Mouse (Mus musculus) inflammation-experienced regulatory T-cells, adult 16 weeks (primary cell): ENCODE results near the gene Gm13272. TPM values are rescaled to one million over a fixed set of nuclear protein-coding genes. Genes with fewer than 3 reads are reported as not detected.

Source experiments
- polyA plus RNA-seq: library from polyadenylated mRNA; unstranded; fragments of 100-300 nt; shearing (Covaris generic); gene quantifications from one replicate; pipeline ENCODE4 v1.2.1, GENCODE M21; 2017

Gene Gm13272
- not detected for polyA plus RNA-seq

DNA sequence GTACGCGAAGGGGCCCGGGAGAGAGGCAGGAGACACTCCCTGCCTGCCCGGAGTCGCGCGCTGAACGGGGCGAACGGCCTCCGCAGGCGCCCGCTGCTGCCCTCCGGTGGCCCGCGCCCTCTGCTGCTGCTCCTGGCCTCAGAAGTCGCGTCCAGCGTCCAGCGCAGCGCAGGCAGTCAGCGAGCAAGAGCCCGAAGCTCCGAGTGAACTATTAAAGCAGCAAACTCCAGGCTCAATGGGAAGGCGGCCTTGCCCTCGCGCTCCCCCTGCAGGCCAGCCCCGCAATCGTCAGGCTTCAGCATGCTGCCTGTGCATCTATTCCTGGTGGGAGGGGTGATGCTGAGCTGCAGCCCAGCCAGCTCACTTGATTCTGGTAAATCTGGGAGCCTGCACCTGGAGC lies at the start of gene Gm13272:
Gene Gm13272 (plus strand): TSS at position 301 of the 400 bp plus-strand sequence.

DNA sequence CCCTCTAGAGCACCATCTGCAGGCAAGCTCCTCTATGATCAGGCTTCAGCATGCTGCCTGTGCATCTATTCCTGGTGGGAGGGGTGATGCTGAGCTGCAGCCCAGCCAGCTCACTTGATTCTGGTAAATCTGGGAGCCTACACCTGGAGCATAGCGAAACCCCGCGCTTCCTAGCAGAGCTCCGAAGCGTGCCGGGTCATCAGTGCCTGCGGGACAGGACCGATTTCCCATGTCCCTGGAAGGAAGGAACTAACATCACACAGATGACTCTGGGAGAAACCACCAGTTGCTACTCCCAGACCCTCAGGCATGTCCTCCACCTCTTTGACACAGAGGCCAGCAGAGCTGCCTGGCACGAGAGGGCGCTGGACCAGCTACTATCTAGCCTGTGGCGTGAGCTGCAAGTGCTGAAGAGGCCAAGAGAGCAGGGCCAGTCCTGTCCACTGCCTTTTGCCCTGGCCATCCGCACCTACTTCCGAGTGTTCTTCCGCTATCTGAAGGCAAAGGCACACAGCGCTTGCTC lies 24.8 kb upstream of the Gm13272 start, which contains the start of gene Gm13271:
Gene Gm13271 (plus strand): TSS at position 51 of the 523 bp plus-strand sequence.

DNA sequence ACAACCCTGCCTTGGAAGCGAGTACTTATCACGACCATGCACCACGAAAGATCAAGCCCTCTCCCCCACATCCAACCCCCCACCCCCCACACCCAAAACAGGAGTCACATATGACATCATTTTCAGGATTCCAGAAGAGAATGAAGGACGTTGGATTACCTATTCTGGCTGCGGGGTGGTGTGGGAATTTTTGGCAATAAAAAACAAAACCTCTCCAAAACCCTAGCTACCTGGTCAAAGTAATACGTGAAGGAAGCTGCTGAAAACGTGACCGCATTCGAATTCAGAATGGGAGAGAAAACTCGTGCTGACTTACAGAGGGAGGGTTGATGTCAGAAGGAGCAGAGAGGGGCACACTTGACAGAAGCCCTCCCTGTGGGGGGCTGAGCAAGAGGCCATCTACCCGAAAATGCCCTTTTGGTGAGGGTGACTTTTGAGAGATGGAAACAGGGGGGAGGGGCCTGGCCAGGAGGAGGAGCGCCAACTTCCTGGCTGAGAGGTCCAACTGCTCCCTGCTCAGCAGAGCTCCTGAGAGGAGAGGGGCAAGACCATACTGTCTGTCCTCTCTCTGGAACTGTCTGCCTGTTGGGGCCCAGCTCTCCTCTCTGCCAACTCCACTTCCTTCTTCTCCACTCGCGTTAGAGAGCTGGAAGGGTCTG lies 19.9 kb upstream of the Gm13272 start, which contains the start of gene Gm13283:
Gene Gm13283 (plus strand): TSS at position 510 of the 659 bp plus-strand sequence.

DNA sequence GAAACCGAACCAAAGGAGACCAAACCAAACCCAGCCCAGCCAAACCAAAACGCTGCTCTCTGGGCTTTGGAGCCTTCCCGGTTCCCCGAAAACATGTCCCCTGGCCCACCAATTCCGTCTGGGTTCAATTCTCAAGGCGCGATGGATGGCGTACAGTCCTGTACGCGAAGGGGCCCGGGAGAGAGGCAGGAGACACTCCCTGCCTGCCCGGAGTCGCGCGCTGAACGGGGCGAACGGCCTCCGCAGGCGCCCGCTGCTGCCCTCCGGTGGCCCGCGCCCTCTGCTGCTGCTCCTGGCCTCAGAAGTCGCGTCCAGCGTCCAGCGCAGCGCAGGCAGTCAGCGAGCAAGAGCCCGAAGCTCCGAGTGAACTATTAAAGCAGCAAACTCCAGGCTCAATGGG lies 6.1 kb upstream of the Gm13272 start, which contains the start of gene Gm13290:
Gene Gm13290 (plus strand): TSS at position 301 of the 400 bp plus-strand sequence.

DNA sequence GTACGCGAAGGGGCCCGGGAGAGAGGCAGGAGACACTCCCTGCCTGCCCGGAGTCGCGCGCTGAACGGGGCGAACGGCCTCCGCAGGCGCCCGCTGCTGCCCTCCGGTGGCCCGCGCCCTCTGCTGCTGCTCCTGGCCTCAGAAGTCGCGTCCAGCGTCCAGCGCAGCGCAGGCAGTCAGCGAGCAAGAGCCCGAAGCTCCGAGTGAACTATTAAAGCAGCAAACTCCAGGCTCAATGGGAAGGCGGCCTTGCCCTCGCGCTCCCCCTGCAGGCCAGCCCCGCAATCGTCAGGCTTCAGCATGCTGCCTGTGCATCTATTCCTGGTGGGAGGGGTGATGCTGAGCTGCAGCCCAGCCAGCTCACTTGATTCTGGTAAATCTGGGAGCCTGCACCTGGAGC lies 3.0 kb upstream of the Gm13272 start, which contains the start of gene Gm13289:
Gene Gm13289 (plus strand): TSS at position 301 of the 400 bp plus-strand sequence.

DNA sequence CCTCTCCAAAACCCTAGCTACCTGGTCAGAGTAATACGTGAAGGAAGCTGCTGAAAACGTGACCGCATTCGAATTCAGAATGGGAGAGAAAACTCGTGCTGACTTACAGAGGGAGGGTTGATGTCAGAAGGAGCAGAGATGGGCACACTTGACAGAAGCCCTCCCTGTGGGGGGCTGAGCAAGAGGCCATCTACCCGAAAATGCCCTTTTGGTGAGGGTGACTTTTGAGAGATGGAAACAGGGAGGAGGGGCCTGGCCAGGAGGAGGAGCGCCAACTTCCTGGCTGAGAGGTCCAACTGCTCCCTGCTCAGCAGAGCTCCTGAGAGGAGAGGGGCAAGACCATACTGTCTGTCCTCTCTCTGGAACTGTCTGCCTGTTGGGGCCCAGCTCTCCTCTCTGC lies 2.2 kb downstream of the Gm13272 start, which contains the start of gene Ifnz:
Gene Ifnz (plus strand): TSS at position 301 of the 400 bp plus-strand sequence.

DNA sequence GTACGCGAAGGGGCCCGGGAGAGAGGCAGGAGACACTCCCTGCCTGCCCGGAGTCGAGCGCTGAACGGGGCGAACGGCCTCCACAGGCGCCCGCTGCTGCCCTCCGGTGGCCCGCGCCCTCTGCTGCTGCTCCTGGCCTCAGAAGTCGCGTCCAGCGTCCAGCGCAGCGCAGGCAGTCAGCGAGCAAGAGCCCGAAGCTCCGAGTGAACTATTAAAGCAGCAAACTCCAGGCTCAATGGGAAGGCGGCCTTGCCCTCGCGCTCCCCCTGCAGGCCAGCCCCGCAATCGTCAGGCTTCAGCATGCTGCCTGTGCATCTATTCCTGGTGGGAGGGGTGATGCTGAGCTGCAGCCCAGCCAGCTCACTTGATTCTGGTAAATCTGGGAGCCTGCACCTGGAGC lies 5.8 kb downstream of the Gm13272 start, which contains the start of gene Gm13276:
Gene Gm13276 (plus strand): TSS at position 301 of the 400 bp plus-strand sequence.

DNA sequence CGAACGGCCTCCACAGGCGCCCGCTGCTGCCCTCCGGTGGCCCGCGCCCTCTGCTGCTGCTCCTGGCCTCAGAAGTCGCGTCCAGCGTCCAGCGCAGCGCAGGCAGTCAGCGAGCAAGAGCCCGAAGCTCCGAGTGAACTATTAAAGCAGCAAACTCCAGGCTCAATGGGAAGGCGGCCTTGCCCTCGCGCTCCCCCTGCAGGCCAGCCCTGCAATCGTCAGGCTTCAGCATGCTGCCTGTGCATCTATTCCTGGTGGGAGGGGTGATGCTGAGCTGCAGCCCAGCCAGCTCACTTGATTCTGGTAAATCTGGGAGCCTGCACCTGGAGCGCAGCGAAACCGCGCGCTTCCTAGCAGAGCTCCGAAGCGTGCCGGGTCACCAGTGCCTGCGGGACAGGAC lies 8.8 kb downstream of the Gm13272 start, which contains the start of gene Gm13277:
Gene Gm13277 (plus strand): TSS at position 231 of the 400 bp plus-strand sequence.

DNA sequence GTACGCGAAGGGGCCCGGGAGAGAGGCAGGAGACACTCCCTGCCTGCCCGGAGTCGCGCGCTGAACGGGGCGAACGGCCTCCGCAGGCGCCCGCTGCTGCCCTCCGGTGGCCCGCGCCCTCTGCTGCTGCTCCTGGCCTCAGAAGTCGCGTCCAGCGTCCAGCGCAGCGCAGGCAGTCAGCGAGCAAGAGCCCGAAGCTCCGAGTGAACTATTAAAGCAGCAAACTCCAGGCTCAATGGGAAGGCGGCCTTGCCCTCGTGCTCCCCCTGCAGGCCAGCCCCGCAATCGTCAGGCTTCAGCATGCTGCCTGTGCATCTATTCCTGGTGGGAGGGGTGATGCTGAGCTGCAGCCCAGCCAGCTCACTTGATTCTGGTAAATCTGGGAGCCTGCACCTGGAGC lies 11.6 kb downstream of the Gm13272 start, which contains the start of gene Gm13278:
Gene Gm13278 (plus strand): TSS at position 301 of the 400 bp plus-strand sequence.

DNA sequence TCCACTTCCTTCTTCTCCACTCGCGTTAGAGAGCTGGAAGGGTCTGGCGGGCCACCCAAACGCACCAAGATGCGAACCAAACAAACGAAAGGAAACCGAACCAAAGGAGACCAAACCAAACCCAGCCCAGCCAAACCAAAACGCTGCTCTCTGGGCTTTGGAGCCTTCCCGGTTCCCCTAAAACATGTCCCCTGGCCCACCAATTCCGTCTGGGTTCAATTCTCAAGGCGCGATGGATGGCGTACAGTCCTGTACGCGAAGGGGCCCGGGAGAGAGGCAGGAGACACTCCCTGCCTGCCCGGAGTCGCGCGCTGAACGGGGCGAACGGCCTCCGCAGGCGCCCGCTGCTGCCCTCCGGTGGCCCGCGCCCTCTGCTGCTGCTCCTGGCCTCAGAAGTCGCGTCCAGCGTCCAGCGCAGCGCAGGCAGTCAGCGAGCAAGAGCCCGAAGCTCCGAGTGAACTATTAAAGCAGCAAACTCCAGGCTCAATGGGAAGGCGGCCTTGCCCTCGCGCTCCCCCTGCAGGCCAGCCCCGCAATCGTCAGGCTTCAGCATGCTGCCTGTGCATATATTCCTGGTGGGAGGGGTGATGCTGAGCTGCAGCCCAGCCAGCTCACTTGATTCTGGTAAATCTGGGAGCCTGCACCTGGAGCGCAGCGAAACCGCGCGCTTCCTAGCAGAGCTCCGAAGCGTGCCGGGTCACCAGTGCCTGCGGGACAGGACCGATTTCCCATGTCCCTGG lies 14.5 kb downstream of the Gm13272 start, which contains the start of gene Gm13275:
Gene Gm13275 (plus strand): TSS at position 552 of the 740 bp plus-strand sequence.

DNA sequence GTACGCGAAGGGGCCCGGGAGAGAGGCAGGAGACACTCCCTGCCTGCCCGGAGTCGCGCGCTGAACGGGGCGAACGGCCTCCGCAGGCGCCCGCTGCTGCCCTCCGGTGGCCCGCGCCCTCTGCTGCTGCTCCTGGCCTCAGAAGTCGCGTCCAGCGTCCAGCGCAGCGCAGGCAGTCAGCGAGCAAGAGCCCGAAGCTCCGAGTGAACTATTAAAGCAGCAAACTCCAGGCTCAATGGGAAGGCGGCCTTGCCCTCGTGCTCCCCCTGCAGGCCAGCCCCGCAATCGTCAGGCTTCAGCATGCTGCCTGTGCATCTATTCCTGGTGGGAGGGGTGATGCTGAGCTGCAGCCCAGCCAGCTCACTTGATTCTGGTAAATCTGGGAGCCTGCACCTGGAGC lies 17.4 kb downstream of the Gm13272 start, which contains the start of gene Gm13279:
Gene Gm13279 (plus strand): TSS at position 301 of the 400 bp plus-strand sequence.

DNA sequence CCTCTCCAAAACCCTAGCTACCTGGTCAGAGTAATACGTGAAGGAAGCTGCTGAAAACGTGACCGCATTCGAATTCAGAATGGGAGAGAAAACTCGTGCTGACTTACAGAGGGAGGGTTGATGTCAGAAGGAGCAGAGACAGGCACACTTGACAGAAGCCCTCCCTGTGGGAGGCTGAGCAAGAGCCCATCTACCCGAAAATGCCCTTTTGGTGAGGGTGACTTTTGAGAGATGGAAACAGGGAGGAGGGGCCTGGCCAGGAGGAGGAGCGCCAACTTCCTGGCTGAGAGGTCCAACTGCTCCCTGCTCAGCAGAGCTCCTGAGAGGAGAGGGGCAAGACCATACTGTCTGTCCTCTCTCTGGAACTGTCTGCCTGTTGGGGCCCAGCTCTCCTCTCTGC lies 19.7 kb downstream of the Gm13272 start, which contains the start of gene Gm13285:
Gene Gm13285 (plus strand): TSS at position 301 of the 400 bp plus-strand sequence.

DNA sequence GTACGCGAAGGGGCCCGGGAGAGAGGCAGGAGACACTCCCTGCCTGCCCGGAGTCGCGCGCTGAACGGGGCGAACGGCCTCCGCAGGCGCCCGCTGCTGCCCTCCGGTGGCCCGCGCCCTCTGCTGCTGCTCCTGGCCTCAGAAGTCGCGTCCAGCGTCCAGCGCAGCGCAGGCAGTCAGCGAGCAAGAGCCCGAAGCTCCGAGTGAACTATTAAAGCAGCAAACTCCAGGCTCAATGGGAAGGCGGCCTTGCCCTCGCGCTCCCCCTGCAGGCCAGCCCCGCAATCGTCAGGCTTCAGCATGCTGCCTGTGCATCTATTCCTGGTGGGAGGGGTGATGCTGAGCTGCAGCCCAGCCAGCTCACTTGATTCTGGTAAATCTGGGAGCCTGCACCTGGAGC lies 23.3 kb downstream of the Gm13272 start, which contains the start of gene Gm13287:
Gene Gm13287 (plus strand): TSS at position 301 of the 400 bp plus-strand sequence.

DNA sequence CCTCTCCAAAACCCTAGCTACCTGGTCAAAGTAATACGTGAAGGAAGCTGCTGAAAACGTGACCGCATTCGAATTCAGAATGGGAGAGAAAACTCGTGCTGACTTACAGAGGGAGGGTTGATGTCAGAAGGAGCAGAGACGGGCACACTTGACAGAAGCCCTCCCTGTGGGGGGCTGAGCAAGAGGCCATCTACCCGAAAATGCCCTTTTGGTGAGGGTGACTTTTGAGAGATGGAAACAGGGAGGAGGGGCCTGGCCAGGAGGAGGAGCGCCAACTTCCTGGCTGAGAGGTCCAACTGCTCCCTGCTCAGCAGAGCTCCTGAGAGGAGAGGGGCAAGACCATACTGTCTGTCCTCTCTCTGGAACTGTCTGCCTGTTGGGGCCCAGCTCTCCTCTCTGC lies 25.6 kb downstream of the Gm13272 start, which contains the start of gene Gm13288:
Gene Gm13288 (plus strand): TSS at position 301 of the 400 bp plus-strand sequence.

DNA sequence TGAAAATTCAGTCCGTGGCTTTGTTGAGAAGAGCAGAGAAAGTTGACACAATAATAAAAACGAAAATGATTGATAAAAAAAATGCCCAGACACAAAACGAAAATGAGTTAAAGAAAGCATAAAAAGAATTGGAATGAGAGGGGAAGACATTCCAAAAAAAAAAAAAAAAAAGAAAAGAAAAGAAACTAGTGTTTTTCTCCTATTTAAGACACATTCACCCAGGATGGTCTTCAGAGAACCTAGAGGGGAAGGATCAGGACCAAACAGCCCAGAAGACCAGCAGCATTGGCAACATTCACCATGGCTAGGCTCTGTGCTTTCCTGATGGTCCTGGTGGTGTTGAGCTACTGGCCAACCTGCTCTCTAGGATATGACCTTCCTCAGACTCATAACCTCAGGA lies 36.3 kb downstream of the Gm13272 start, which contains the start of gene Ifna7:
Gene Ifna7 (plus strand): TSS at position 301 of the 400 bp plus-strand sequence.

DNA sequence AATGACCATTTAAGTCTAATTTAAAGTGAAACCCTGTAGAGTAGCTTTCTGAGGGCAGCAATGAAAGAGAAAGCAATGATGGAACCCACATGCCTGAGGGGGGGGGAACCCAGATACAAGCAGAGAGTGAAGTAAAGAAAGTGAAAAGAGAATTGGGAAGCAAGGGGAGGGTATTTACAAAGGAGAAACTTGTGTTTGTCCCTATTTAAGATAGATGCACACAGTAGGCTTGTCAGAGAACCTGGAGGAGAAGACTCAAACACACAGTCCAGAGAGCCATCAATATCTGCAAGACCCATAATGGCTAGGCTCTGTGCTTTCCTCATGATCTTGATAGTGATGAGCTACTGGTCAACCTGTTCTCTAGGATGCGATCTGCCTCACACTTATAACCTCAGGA lies 40.0 kb downstream of the Gm13272 start, which contains the start of gene Ifna11:
Gene Ifna11 (plus strand): TSS at position 301 of the 400 bp plus-strand sequence.

DNA sequence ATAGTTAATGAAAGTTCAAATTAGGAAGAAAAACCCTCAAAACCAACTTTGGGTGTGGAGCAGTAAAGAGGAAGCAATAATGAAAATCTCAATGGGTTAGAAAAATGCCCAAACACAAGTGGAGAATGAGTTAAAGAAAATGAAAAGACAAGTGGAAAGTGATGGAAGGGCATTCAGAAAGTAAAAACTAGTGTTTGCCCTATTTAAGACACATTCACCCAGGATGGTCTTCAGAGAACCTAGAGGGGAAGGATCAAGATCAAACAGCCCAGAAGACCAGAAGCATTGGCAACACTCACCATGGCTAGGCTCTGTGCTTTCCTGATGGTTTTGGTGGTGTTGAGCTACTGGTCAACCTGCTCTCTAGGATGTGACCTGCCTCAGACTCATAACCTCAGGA lies 47.5 kb downstream of the Gm13272 start, which contains the start of gene Ifna6:
Gene Ifna6 (plus strand): TSS at position 301 of the 400 bp plus-strand sequence.

Other genes starting within 250 kb of the Gm13272 start
- gene Ifna15, start 221.6 kb upstream of the Gm13272 start, polyA plus RNA-seq = not detected
- gene Ifna14, start 208.1 kb upstream of the Gm13272 start, polyA plus RNA-seq = not detected
- not detected for gene Ifna9, start 187.5 kb upstream of the Gm13272 start, polyA plus RNA-seq
- not detected for gene Ifna12, start 176.5 kb upstream of the Gm13272 start, polyA plus RNA-seq
- not detected for gene C87499, start 145.4 kb upstream of the Gm13272 start, polyA plus RNA-seq
- not detected for gene Ifna13, start 135.4 kb upstream of the Gm13272 start, polyA plus RNA-seq
- gene Ifna16, start 102.9 kb upstream of the Gm13272 start, polyA plus RNA-seq = not detected
- not detected for gene Ifna2, start 95.9 kb upstream of the Gm13272 start, polyA plus RNA-seq
- gene Ifnab, start 88.5 kb upstream of the Gm13272 start, polyA plus RNA-seq = not detected
- not detected for gene Gm26566, start 58.0 kb upstream of the Gm13272 start, polyA plus RNA-seq
- gene Klhl9, start 57.4 kb upstream of the Gm13272 start, polyA plus RNA-seq = 24.6 TPM
- gene Gm13271, start 25.0 kb upstream of the Gm13272 start, polyA plus RNA-seq = not detected
- not detected for gene Gm13283, start 19.7 kb upstream of the Gm13272 start, polyA plus RNA-seq
- not detected for gene Gm13290, start 6.0 kb upstream of the Gm13272 start, polyA plus RNA-seq
- gene Gm13289, start 2.9 kb upstream of the Gm13272 start, polyA plus RNA-seq = not detected
- 0.72 TPM for gene Ifnz, start 2.3 kb downstream of the Gm13272 start, polyA plus RNA-seq
- not detected for gene Gm13276, start 5.9 kb downstream of the Gm13272 start, polyA plus RNA-seq
- not detected for gene Gm13277, start 8.8 kb downstream of the Gm13272 start, polyA plus RNA-seq
- not detected for gene Gm13278, start 11.7 kb downstream of the Gm13272 start, polyA plus RNA-seq
- gene Gm13275, start 14.6 kb downstream of the Gm13272 start, polyA plus RNA-seq = not detected
- gene Gm13279, start 17.5 kb downstream of the Gm13272 start, polyA plus RNA-seq = not detected
- 1.2 TPM for gene Gm13285, start 19.8 kb downstream of the Gm13272 start, polyA plus RNA-seq
- gene Gm13287, start 23.4 kb downstream of the Gm13272 start, polyA plus RNA-seq = not detected
- gene Gm13288, start 25.7 kb downstream of the Gm13272 start, polyA plus RNA-seq = not detected
- gene Ifna7, start 36.4 kb downstream of the Gm13272 start, polyA plus RNA-seq = not detected
- not detected for gene Ifna11, start 40.1 kb downstream of the Gm13272 start, polyA plus RNA-seq
- not detected for gene Ifna6, start 47.6 kb downstream of the Gm13272 start, polyA plus RNA-seq
- gene Ifna5, start 55.7 kb downstream of the Gm13272 start, polyA plus RNA-seq = not detected
- gene Ifna4, start 62.0 kb downstream of the Gm13272 start, polyA plus RNA-seq = not detected
- not detected for gene Ifna1, start 70.2 kb downstream of the Gm13272 start, polyA plus RNA-seq
- gene Ifne, start 100.4 kb downstream of the Gm13272 start, polyA plus RNA-seq = not detected